Comparison of ENCODE assay signal across 11 mouse cellular contexts in the genomic region with DNA sequence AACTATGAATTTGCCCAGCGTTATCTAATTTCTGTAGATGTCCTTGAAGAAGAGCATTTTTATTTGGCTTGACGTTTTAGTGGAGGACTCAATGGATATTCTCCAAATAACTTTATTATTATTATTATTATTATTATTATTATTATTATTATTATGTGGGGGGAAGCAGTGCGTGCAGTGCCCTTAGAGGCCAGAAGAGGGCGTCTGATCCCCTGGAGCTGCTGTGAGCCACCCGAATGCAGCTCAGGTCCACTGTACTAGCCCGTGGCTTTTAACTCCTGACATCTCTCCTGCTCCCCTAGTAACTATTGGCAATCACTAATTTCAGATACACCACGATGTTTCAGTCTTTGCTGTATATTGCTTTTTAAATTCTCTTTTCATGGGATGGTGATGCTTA. TPM values are rescaled to one million over a fixed set of nuclear protein-coding genes. Genes with fewer than 3 reads are reported as not detected.
DNase-seq lines count a peak whose midpoint lies in the region; ATAC-seq and TF ChIP-seq lines count a peak whose summit lies in the region.
"Had no signal": no experiment of that assay in that cellular context is flagged by ENCODE, and none has a peak within 500 bp of the region (broad histone marks: within the 10 kb centered on the region; RNA-seq: fewer than 3 reads in every experiment).

No protein-coding gene starts in this region.

- no peaks in the 10 kb centered on the region for H3K4me1 ChIP-seq in intestine, postnatal 0 days (replicated peaks; ENCODE audit: control insufficient read depth, insufficient read depth, low read length)
- H3K4me1 ChIP-seq in intestine, embryonic 15.5 days (replicated peaks), result peaks cover 5% of the 10 kb centered on the region; the same call in 1 of the 2 replicates
- H3K4me1 ChIP-seq in MEL (ENCODE audit: control insufficient read depth in 1 of 2, insufficient read depth in 2 of 2, low read length in 2 of 2), result peaks cover 2 to 5% of the 10 kb centered on the region in 2 experiments; a peak in 2 of 4 replicates

- no peak for TF ChIP-seq EP300 in MEL (IDR thresholded peaks at IDR 0.05; ENCODE audit: low read depth in 1 of 2, low read length in 2 of 2)

- no peaks in the 10 kb centered on the region for H3K9me3 ChIP-seq in intestine, postnatal 0 days (ENCODE audit: control insufficient read depth)
- no peaks in the 10 kb centered on the region for H3K9me3 ChIP-seq in intestine, embryonic 15.5 days
- no peaks in the 10 kb centered on the region for H3K9me3 ChIP-seq in MEL (replicated peaks; ENCODE audit: insufficient read depth, low read length)
- H3K9me3 ChIP-seq: embryonic facial prominence, embryonic 15.5 days; midbrain, embryonic 13.5 days had no signal

- WGBS in intestine, postnatal 0 days, result 76% methylated on average over 7 of the region's 7 CpGs
- WGBS in intestine, embryonic 15.5 days, result 71% methylated on average over 7 of the region's 7 CpGs

- ATAC-seq in intestine, postnatal 0 days, result no peak
- ATAC-seq in intestine, embryonic 15.5 days, result no peak
- ATAC-seq in granulocyte monocyte progenitor cell, adult 5-6 weeks (replicated peaks; ENCODE audit: poor library complexity, severe bottlenecking), result 0 out of 2 replicates have a peak, but pooled peaks have one; percentile 24
- ATAC-seq: midbrain, embryonic 13.5 days had no signal

- no peak for TF ChIP-seq POLR2A in MEL (IDR thresholded peaks at IDR 0.05; ENCODE audit: control insufficient read depth in 1 of 2, insufficient read depth in 1 of 2, low read depth in 1 of 2, low read length in 2 of 2, poor library complexity in 1 of 2)

- H3K79me2 ChIP-seq in MEL (ENCODE audit: control insufficient read depth, insufficient read depth, low read length, poor library complexity), result peaks cover 1% of the 10 kb centered on the region; the same call in 1 of the 2 replicates

- peaks cover 14% of the 10 kb centered on the region; the same call in 1 of the 2 replicates for H3K36me3 ChIP-seq in intestine, postnatal 0 days (ENCODE audit: control insufficient read depth, insufficient read depth)
- no peaks in the 10 kb centered on the region; the same call in 1 of the 2 replicates for H3K36me3 ChIP-seq in intestine, embryonic 15.5 days
- peaks cover 0 to 16% of the 10 kb centered on the region in 2 experiments; a peak in 2 of 4 replicates for H3K36me3 ChIP-seq in MEL (ENCODE audit: control insufficient read depth in 1 of 2, insufficient read depth in 2 of 2, low read length in 2 of 2)

- no peak overlapping the region for H3K27ac ChIP-seq in intestine, postnatal 0 days (ENCODE audit: low read depth, low read length)
- H3K27ac ChIP-seq in intestine, embryonic 15.5 days, result no peak overlapping the region
- H3K27ac ChIP-seq in MEL (ENCODE audit: control insufficient read depth, low read depth, low read length), result no peak overlapping the region
- H3K27ac ChIP-seq: embryonic facial prominence, embryonic 15.5 days; midbrain, embryonic 13.5 days had no signal

- no peak overlapping the region for H3K4me3 ChIP-seq in intestine, postnatal 0 days (ENCODE audit: low read depth, low read length)
- H3K4me3 ChIP-seq in intestine, embryonic 15.5 days (replicated peaks), result no peak overlapping the region
- H3K4me3 ChIP-seq in MEL (ENCODE audit: control insufficient read depth in 1 of 2, insufficient read depth in 1 of 2, low read depth in 2 of 2, low read length in 2 of 2), result no peak overlapping the region
- H3K4me3 ChIP-seq: embryonic facial prominence, embryonic 15.5 days; midbrain, embryonic 13.5 days had no signal

- H3K27me3 ChIP-seq in intestine, postnatal 0 days (replicated peaks; ENCODE audit: control insufficient read depth, insufficient read depth, low read length), result no peaks in the 10 kb centered on the region
- no peaks in the 10 kb centered on the region for H3K27me3 ChIP-seq in intestine, embryonic 15.5 days (replicated peaks)
- no peaks in the 10 kb centered on the region for H3K27me3 ChIP-seq in MEL (ENCODE audit: control insufficient read depth in 1 of 2, insufficient read depth in 2 of 2, low read length in 2 of 2)
- H3K27me3 ChIP-seq: embryonic facial prominence, embryonic 15.5 days had no signal

- H3K4me2 ChIP-seq in intestine, postnatal 0 days (replicated peaks; ENCODE audit: low read depth), result no peak overlapping the region
- H3K4me2 ChIP-seq in intestine, embryonic 15.5 days (replicated peaks), result no peak overlapping the region
- H3K4me2 ChIP-seq: embryonic facial prominence, embryonic 15.5 days; midbrain, embryonic 13.5 days had no signal

- peak; percentile 33 for DNase-seq in 416B (ENCODE audit: low read depth)
- DNase-seq in MEL (ENCODE audit: low read depth, low spot score), result peak; percentile 47
- DNase-seq in retina, embryonic 14.5 days (ENCODE audit: low spot score), result no peak
- DNase-seq in left cerebral cortex, postnatal 14 days (ENCODE audit: low spot score in 2 of 2), result no peak
- no peak for DNase-seq in layer of hippocampus, adult 9-10 months (ENCODE audit: low spot score)
- DNase-seq: right cerebral cortex, adult 18-20 months had no signal

- intact Hi-C loops in left cerebral cortex, postnatal 14 days (cut with DNase I), result no loop called here

- TF ChIP-seq CTCF in intestine, postnatal 0 days (IDR thresholded peaks at IDR 0.05; ENCODE audit: low read depth), result peak; percentile 64
- peak; percentile 53 to 83 (median 66) for TF ChIP-seq CTCF in MEL (IDR thresholded peaks at IDR 0.05 in 2 of 3, conservative IDR thresholded peaks at IDR 0.05 in 1 of 3; ENCODE audit: control insufficient read depth in 1 of 3, insufficient read depth in 1 of 3, low read depth in 2 of 3, low read length in 3 of 3, poor library complexity in 1 of 3, severe bottlenecking in 1 of 3)

- H3K9ac ChIP-seq in intestine, postnatal 0 days (ENCODE audit: low read depth, low read length), result no peak overlapping the region
- H3K9ac ChIP-seq in intestine, embryonic 15.5 days, result no peak overlapping the region
- H3K9ac ChIP-seq in MEL (ENCODE audit: control insufficient read depth, low read depth, low read length, poor library complexity, severe bottlenecking), result no peak overlapping the region
- H3K9ac ChIP-seq: embryonic facial prominence, embryonic 15.5 days; midbrain, embryonic 13.5 days had no signal

- peak; percentile 41 for TF ChIP-seq RAD21 in MEL (IDR thresholded peaks at IDR 0.05; ENCODE audit: low read depth, low read length)

TF ChIP-seq in MEL, 35 proteins besides CTCF, POLR2A, EP300 and RAD21:
- TF ChIP-seq USF2 (IDR thresholded peaks at IDR 0.05; ENCODE audit: borderline replicate concordance in 1 of 2, insufficient read depth in 1 of 2, low read depth in 1 of 2, low read length in 2 of 2) (no peak), CHD1 (IDR thresholded peaks at IDR 0.05; ENCODE audit: low read depth, low read length) (no peak), SMC3 (IDR thresholded peaks at IDR 0.05; ENCODE audit: low read depth, low read length) (peak; percentile 60), ZC3H11A (IDR thresholded peaks at IDR 0.05; ENCODE audit: low read depth, low read length) (peak; percentile 32), HCFC1 (IDR thresholded peaks at IDR 0.05; ENCODE audit: low read depth, low read length) (no peak)

RNA-seq across cellular contexts. Expression of gene Kctd6, which starts 6.4 kb away (rescaled TPM):
- polyA plus RNA-seq in intestine, postnatal 0 days (2015; fragmentation: Nextera tagmentation; extraction: Ambion mirVana), result 18.8 and 19.5 TPM in 2 replicates
- polyA plus RNA-seq in intestine, embryonic 15.5 days (2015; fragmentation: Nextera tagmentation; extraction: Ambion mirVana), result 11.2 and 12.4 TPM in 2 replicates
- 3.6 and 4.2 TPM in 2 replicates for total RNA-seq in MEL (2012; rRNA removed)
- polyA plus RNA-seq in MEL (2012; ENCODE audit: insufficient read depth in 1 of 2, insufficient read length in 2 of 2, low read depth in 1 of 2, low replicate concordance in 2 of 2, missing spikeins in 1 of 2), result 1 to 10 TPM in 1 of 2 experiments, not detected in 1; 5.5 TPM
- total RNA-seq in granulocyte monocyte progenitor cell, adult 5-6 weeks (2014; fragmentation: Nextera tagmentation), result 6.6 and 12.7 TPM in 2 replicates
- 6.2 and 6.6 TPM in 2 replicates for total RNA-seq in granulocyte monocyte progenitor cell, adult 5-6 weeks (2017)
- total RNA-seq in left cerebral cortex, postnatal 14 days (2021), result 10 to 100 TPM; 37.5 to 37.8 TPM

RNA-seq across cellular contexts. Expression of gene Acox2, which starts 38.8 kb away (rescaled TPM):
- 9.3 and 10.8 TPM in 2 replicates for polyA plus RNA-seq in intestine, postnatal 0 days (2015; fragmentation: Nextera tagmentation; extraction: Ambion mirVana)
- 0.88 and 0.91 TPM in 2 replicates for polyA plus RNA-seq in intestine, embryonic 15.5 days (2015; fragmentation: Nextera tagmentation; extraction: Ambion mirVana)
- not detected in 2 replicates for total RNA-seq in MEL (2012; rRNA removed)
- polyA plus RNA-seq in MEL (2012; ENCODE audit: insufficient read depth in 1 of 2, insufficient read length in 2 of 2, low read depth in 1 of 2, low replicate concordance in 2 of 2, missing spikeins in 1 of 2), result under 1 TPM in 1 of 2 experiments, not detected in 1; 0.43 TPM
- not detected in 2 replicates for total RNA-seq in granulocyte monocyte progenitor cell, adult 5-6 weeks (2014; fragmentation: Nextera tagmentation)
- not detected in 2 replicates for total RNA-seq in granulocyte monocyte progenitor cell, adult 5-6 weeks (2017)
- not detected for total RNA-seq in left cerebral cortex, postnatal 14 days (2021)
- polyA plus RNA-seq: midbrain, embryonic 13.5 days had no signal

RNA-seq across cellular contexts. Expression of gene Pdhb, which starts 47.5 kb away (rescaled TPM):
- 140 and 149 TPM in 2 replicates for polyA plus RNA-seq in intestine, postnatal 0 days (2015; fragmentation: Nextera tagmentation; extraction: Ambion mirVana)
- polyA plus RNA-seq in intestine, embryonic 15.5 days (2015; fragmentation: Nextera tagmentation; extraction: Ambion mirVana), result 197 and 198 TPM in 2 replicates
- 128 and 140 TPM in 2 replicates for total RNA-seq in MEL (2012; rRNA removed)
- polyA plus RNA-seq in MEL (2012; ENCODE audit: insufficient read depth in 1 of 2, insufficient read length in 2 of 2, low read depth in 1 of 2, low replicate concordance in 2 of 2, missing spikeins in 1 of 2), result 100 to 1,000 TPM in 1 of 2 experiments, not detected in 1; 109 TPM
- 102 and 123 TPM in 2 replicates for total RNA-seq in granulocyte monocyte progenitor cell, adult 5-6 weeks (2014; fragmentation: Nextera tagmentation)
- 143 and 158 TPM in 2 replicates for total RNA-seq in granulocyte monocyte progenitor cell, adult 5-6 weeks (2017)
- 100 to 1,000 TPM; 201 to 206 TPM for total RNA-seq in left cerebral cortex, postnatal 14 days (2021)

Comparison
In these comparisons a context has a peak if more than half of its experiments do, and no peak if none do; other contexts are left out.
1. DNase-seq: peak in 416B (single experiment) and MEL (single experiment); none in retina, embryonic 14.5 days (single experiment), left cerebral cortex, postnatal 14 days (0 of 2) and layer of hippocampus, adult 9-10 months (single experiment).